Mouse (Mus musculus) heart, postnatal 25 days (tissue): ENCODE measurements around the gene Grk1. TPM values are rescaled to one million over a fixed set of nuclear protein-coding genes. Genes with fewer than 3 reads are reported as not detected.

Experiments used
- DNase-seq: peaks from one replicate; pipeline ENCODE4 v3.0.0; 2022; ENCODE audit warnings: low spot score
- intact Hi-C: fragments of 180-260 bp; cut with DNase I; formaldehyde crosslinking; loops from one replicate; pipeline ENCODE4 v1.15.1; 2025
- total RNA-seq, 2 experiments: library from RNA; stranded (reverse); gene quantifications; 2 replicates each; pipeline ENCODE4 v1.2.3; 2021

Gene Grk1
- total RNA-seq, 2 experiments from 2014 or later = 0.03 TPM

DNA sequence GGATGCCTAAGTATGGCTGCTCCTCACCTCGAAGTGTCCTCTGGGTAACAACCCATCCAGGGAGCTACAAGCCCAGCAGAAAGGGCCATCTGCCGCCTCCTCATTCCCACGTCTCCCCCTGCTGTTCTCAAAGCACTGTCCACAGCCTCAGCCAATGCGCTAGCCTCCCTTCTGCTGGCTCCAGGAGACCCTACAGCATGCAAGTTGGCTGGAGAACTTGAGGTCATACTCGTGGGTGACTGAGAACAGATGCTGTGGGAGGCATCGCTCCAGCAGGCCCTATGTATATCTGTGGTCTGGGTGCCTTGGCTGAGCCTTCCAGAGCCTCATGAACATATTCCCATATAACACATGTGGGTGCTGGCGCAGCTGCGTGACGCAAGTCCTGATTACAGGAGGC is 63.9 kb downstream of the Grk1 start:
- DNase-seq = no peak
- intact Hi-C loops = no loop called here

DNA sequence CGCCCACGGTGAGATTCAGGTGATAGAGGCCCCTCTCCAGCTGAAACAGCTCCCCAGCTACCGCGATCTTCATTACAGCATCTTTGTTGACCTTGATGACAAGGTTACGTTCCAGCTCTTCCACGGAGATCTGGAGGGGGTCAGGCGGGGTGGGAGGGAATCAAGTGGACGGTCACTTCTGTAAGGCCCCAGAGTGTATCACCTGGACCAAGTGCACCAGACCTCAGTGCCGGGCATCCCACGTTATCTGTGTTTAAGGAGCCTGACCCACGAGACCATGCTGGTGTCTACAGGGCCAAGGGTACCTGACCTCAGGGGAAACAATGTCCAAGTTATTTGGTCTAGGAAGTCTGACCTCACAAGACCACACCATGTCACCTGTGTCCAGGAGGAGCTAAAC is 66.6 kb downstream of the Grk1 start:
- intact Hi-C loops = no loop called here
- no peak for DNase-seq

Other genes starting within 250 kb of the Grk1 start
- gene Lamp1, start 245.9 kb upstream of the Grk1 start, total RNA-seq = 100 to 1,000 TPM; 374 to 387 TPM
- gene Grtp1, start 204.5 kb upstream of the Grk1 start, total RNA-seq = 1 to 10 TPM; 4.1 to 5.2 TPM
- 100 to 1,000 TPM; 515 to 520 TPM for gene Adprhl1, start 150.9 kb upstream of the Grk1 start, total RNA-seq
- gene Dcun1d2, start 117.0 kb upstream of the Grk1 start, total RNA-seq = 10 to 100 TPM; 57.3 to 57.4 TPM
- 10 to 100 TPM; 25.3 to 29.8 TPM for gene Tmco3, start 116.9 kb upstream of the Grk1 start, total RNA-seq
- 10 to 100 TPM; 37.2 to 40.7 TPM for gene Tfdp1, start 66.3 kb upstream of the Grk1 start, total RNA-seq
- gene Atp4b, start 8.3 kb upstream of the Grk1 start, total RNA-seq = not detected
- 1 to 10 TPM; 7.3 to 9.3 TPM for gene Tmem255b, start 30.1 kb downstream of the Grk1 start, total RNA-seq
- gene Gas6, start 89.4 kb downstream of the Grk1 start, total RNA-seq = 100 to 1,000 TPM; 123 to 126 TPM
- gene 1700029H14Rik, start 157.4 kb downstream of the Grk1 start, total RNA-seq = not detected